Mouse (Mus musculus) neural tube, embryonic 13.5 days (tissue): ENCODE data around the gene Dlg2. TPM values are rescaled to one million over a fixed set of nuclear protein-coding genes. Genes with fewer than 3 reads are reported as not detected.

Source experiments
- ATAC-seq: fragments of 200-750 bp; cut with Nextera tagmentation; 2 replicates; pipeline ENCODE4 v1.8.0; 2017; ENCODE audit warnings: low read depth, mild to moderate bottlenecking, moderate TSS enrichment, moderate library complexity
- H3K27ac ChIP-seq: fragments of 300-500 bp; sonication (generic); replicated peaks from 2 replicates; pipeline ENCODE4 v1.5.1; 2015; ENCODE audit warnings: moderate library complexity, mild to moderate bottlenecking, inconsistent platforms
- H3K27me3 ChIP-seq: fragments of 300-500 bp; sonication (generic); 2 replicates; pipeline ENCODE4 v1.6.1; 2015; ENCODE audit warnings: mild to moderate bottlenecking, inconsistent platforms
- H3K36me3 ChIP-seq: fragments of 300-500 bp; sonication (generic); 2 replicates; pipeline ENCODE4 v1.6.1; 2015; ENCODE audit warnings: mild to moderate bottlenecking, inconsistent platforms
- H3K4me1 ChIP-seq: fragments of 300-500 bp; sonication (generic); replicated peaks from 2 replicates; pipeline ENCODE4 v1.6.1; 2015; ENCODE audit warnings: inconsistent platforms
- H3K4me2 ChIP-seq: fragments of 300-500 bp; sonication (generic); 2 replicates; pipeline ENCODE4 v1.6.1; 2015; ENCODE audit warnings: inconsistent platforms, mild to moderate bottlenecking, moderate library complexity
- H3K4me3 ChIP-seq: fragments of 300-500 bp; sonication (generic); 2 replicates; pipeline ENCODE4 v1.5.1; 2015; ENCODE audit warnings: mild to moderate bottlenecking, inconsistent platforms
- H3K9ac ChIP-seq: fragments of 300-500 bp; sonication (generic); 2 replicates; pipeline ENCODE4 v1.6.1; 2015; ENCODE audit warnings: moderate library complexity, mild to moderate bottlenecking, inconsistent platforms
- H3K9me3 ChIP-seq: fragments of 300-500 bp; sonication (generic); 2 replicates; pipeline ENCODE4 v1.6.1; 2016; ENCODE audit warnings: inconsistent platforms
- WGBS: fragments of 180-500 bp; shearing (Covaris S2); methylation state at CpG from one replicate; pipeline ENCODE4 v1.1.7; 2015; 5-methylcytosine and 5-hydroxymethylcytosine counted together
- polyA plus RNA-seq: library from polyadenylated mRNA; unstranded; fragments of >200 nt; fragmentation: Nextera tagmentation; extraction: Ambion mirVana; gene quantifications from 2 replicates; pipeline ENCODE4 v1.2.1, GENCODE M21; 2015

Dlg2 gene
- polyA plus RNA-seq, 1 experiment from 2014 or later: 13.9 TPM

- ATAC-seq: peak; percentile 80
- Histone ChIP-seq H3K9me3 (no peaks in the 10 kb centered on the region), H3K4me1 (peaks cover 21% of the 10 kb centered on the region), H3K27ac (peak overlapping the region; percentile 93), H3K9ac (peak overlapping the region; percentile 84), H3K27me3 (no peaks in the 10 kb centered on the region), H3K4me3 (peak overlapping the region; percentile 76), H3K36me3 (peaks cover 17% of the 10 kb centered on the region), H3K4me2 (peak overlapping the region; percentile 61)
- WGBS: 12% methylated on average over 10 of the region's 10 CpGs
Measured at GRCm38 (mm10) chr7:90457517-90457916, 19.0 kb upstream of the Dlg2 start.

- no peaks in the 10 kb centered on the region for H3K36me3 ChIP-seq
- H3K27me3 ChIP-seq: no peaks in the 10 kb centered on the region
- H3K9ac ChIP-seq: no peak overlapping the region
- WGBS: 58% methylated on average over 10 of the region's 10 CpGs
- ATAC-seq: no peak
- no peak overlapping the region for H3K4me3 ChIP-seq
- no peak overlapping the region for H3K27ac ChIP-seq
- peaks cover 21% of the 10 kb centered on the region for H3K4me1 ChIP-seq
- H3K9me3 ChIP-seq: no peaks in the 10 kb centered on the region
- H3K4me2 ChIP-seq: no peak overlapping the region
Measured at GRCm38 (mm10) chr7:90460330-90460729, 16.1 kb upstream of the Dlg2 start.

GRCm38 (mm10) chr7:90460930-90461329, 15.5 kb upstream of the Dlg2 start:
- H3K36me3 ChIP-seq: no peaks in the 10 kb centered on the region
- H3K9ac ChIP-seq: no peak overlapping the region
- H3K4me2 ChIP-seq: no peak overlapping the region
- H3K27ac ChIP-seq: no peak overlapping the region
- no peak for ATAC-seq
- WGBS: 24% methylated on average over 14 of the region's 14 CpGs
- peaks cover 16% of the 10 kb centered on the region for H3K4me1 ChIP-seq
- H3K4me3 ChIP-seq: no peak overlapping the region
- H3K9me3 ChIP-seq: no peaks in the 10 kb centered on the region
- no peaks in the 10 kb centered on the region for H3K27me3 ChIP-seq

- no peak overlapping the region for H3K27ac ChIP-seq
- no peaks in the 10 kb centered on the region for H3K36me3 ChIP-seq
- H3K27me3 ChIP-seq: no peaks in the 10 kb centered on the region
- no peak for ATAC-seq
- WGBS: 92% methylated on average over 5 of the region's 5 CpGs
- H3K4me1 ChIP-seq: peaks cover 11% of the 10 kb centered on the region
- no peaks in the 10 kb centered on the region for H3K9me3 ChIP-seq
- H3K4me3 ChIP-seq: no peak overlapping the region
- H3K4me2 ChIP-seq: no peak overlapping the region
- no peak overlapping the region for H3K9ac ChIP-seq
Measured at GRCm38 (mm10) chr7:90461441-90461840, 15.0 kb upstream of the Dlg2 start.

GRCm38 (mm10) chr7:90473511-90473910, 3.0 kb upstream of the Dlg2 start:
- H3K9me3 ChIP-seq: no peaks in the 10 kb centered on the region
- H3K27ac ChIP-seq: no peak overlapping the region
- WGBS: 72% methylated on average over 2 of the region's 2 CpGs
- peaks cover 20% of the 10 kb centered on the region for H3K36me3 ChIP-seq
- H3K4me3 ChIP-seq: no peak overlapping the region
- H3K27me3 ChIP-seq: no peaks in the 10 kb centered on the region
- no peak overlapping the region for H3K9ac ChIP-seq
- ATAC-seq: no peak
- H3K4me2 ChIP-seq: no peak overlapping the region
- H3K4me1 ChIP-seq: peaks cover 17% of the 10 kb centered on the region

GRCm38 (mm10) chr7:90475793-90476312, 619 bp upstream of the Dlg2 start, which contains the start of gene Tmem126b:
TSS of gene Tmem126b (minus strand) at chr7:90476001.
- Histone ChIP-seq H3K27me3 (peaks cover 3% of the 10 kb centered on the region), H3K4me3 (peak within 1 kb of the TSS; percentile 71), H3K4me2 (peak within 1 kb of the TSS; percentile 85), H3K9me3 (no peaks in the 10 kb centered on the region), H3K9ac (peak within 1 kb of the TSS; percentile 77), H3K36me3 (peaks cover 5% of the 10 kb centered on the region; the same call in 1 of the 2 replicates), H3K4me1 (peaks cover 17% of the 10 kb centered on the region), H3K27ac (peak within 1 kb of the TSS; percentile 84)
- WGBS: under 1% methylated on average over 36 of the region's 36 CpGs
- peak; percentile 100 for ATAC-seq

GRCm38 (mm10) chr7:90482607-90483006, 6.1 kb downstream of the Dlg2 start:
- WGBS: 88% methylated on average over 2 of the region's 2 CpGs
- H3K9ac ChIP-seq: no peak overlapping the region
- H3K4me1 ChIP-seq: no peaks in the 10 kb centered on the region
- H3K4me3 ChIP-seq: no peak overlapping the region
- peaks cover 3% of the 10 kb centered on the region for H3K27me3 ChIP-seq
- no peak overlapping the region for H3K27ac ChIP-seq
- H3K9me3 ChIP-seq: no peaks in the 10 kb centered on the region
- no peak overlapping the region for H3K4me2 ChIP-seq
- no peak for ATAC-seq
- H3K36me3 ChIP-seq: no peaks in the 10 kb centered on the region

GRCm38 (mm10) chr7:90508124-90508523, 31.7 kb downstream of the Dlg2 start:
- ATAC-seq: no peak
- no peaks in the 10 kb centered on the region for H3K9me3 ChIP-seq
- 89% methylated on average over 3 of the region's 3 CpGs for WGBS
- H3K27ac ChIP-seq: no peak overlapping the region
- H3K36me3 ChIP-seq: no peaks in the 10 kb centered on the region
- no peak overlapping the region for H3K4me3 ChIP-seq
- H3K4me2 ChIP-seq: no peak overlapping the region
- H3K4me1 ChIP-seq: no peaks in the 10 kb centered on the region
- no peak overlapping the region for H3K9ac ChIP-seq
- H3K27me3 ChIP-seq: no peaks in the 10 kb centered on the region; the same call in 1 of the 2 replicates

- Histone ChIP-seq H3K27me3 (no peaks in the 10 kb centered on the region), H3K4me3 (no peak overlapping the region), H3K36me3 (no peaks in the 10 kb centered on the region), H3K9ac (no peak overlapping the region), H3K4me1 (no peaks in the 10 kb centered on the region), H3K27ac (no peak overlapping the region), H3K9me3 (no peaks in the 10 kb centered on the region), H3K4me2 (no peak overlapping the region)
- ATAC-seq: no peak
Measured at GRCm38 (mm10) chr7:90512293-90512692, 35.8 kb downstream of the Dlg2 start.

- Histone ChIP-seq H3K9ac (no peak overlapping the region), H3K4me3 (no peak overlapping the region), H3K36me3 (no peaks in the 10 kb centered on the region), H3K4me2 (no peak overlapping the region), H3K4me1 (no peaks in the 10 kb centered on the region), H3K27me3 (no peaks in the 10 kb centered on the region), H3K9me3 (no peaks in the 10 kb centered on the region), H3K27ac (no peak overlapping the region)
- no peak for ATAC-seq
- 63% methylated on average over 9 of the region's 9 CpGs for WGBS
Measured at GRCm38 (mm10) chr7:90539481-90540402, 63.3 kb downstream of the Dlg2 start.

- H3K9ac ChIP-seq: no peak overlapping the region
Measured at GRCm38 (mm10) chr7:90540811-90541323, 64.4 kb downstream of the Dlg2 start.

GRCm38 (mm10) chr7:90553399-90553798, 76.9 kb downstream of the Dlg2 start:
- Histone ChIP-seq H3K27ac (no peak overlapping the region), H3K36me3 (no peaks in the 10 kb centered on the region), H3K9ac (no peak overlapping the region), H3K4me1 (no peaks in the 10 kb centered on the region), H3K27me3 (no peaks in the 10 kb centered on the region), H3K4me3 (no peak overlapping the region), H3K9me3 (no peaks in the 10 kb centered on the region), H3K4me2 (no peak overlapping the region)
- ATAC-seq: no peak
- 87% methylated on average over 6 of the region's 6 CpGs for WGBS

More at GRCm38 (mm10) chr7:90540811-90541323, 64.4 kb downstream of the Dlg2 start:
- Histone ChIP-seq H3K4me3 (no peak overlapping the region), H3K4me2 (no peak overlapping the region), H3K4me1 (no peaks in the 10 kb centered on the region), H3K27me3 (no peaks in the 10 kb centered on the region), H3K9me3 (no peaks in the 10 kb centered on the region), H3K27ac (no peak overlapping the region), H3K36me3 (no peaks in the 10 kb centered on the region)
- WGBS: 88% methylated on average over 2 of the region's 2 CpGs
- no peak for ATAC-seq
